Mouse (Mus musculus): Measurements from ENCODE around the gene Hspa12b. TPM values are rescaled to one million over a fixed set of nuclear protein-coding genes. Genes with fewer than 3 reads are reported as not detected.

Hspa12b gene
- polyA plus RNA-seq, 1 experiment from 2014 or later = 8.4 TPM

GRCm38 (mm10) chr2:131154036-131154435, 27.0 kb downstream of the Hspa12b start:
- Histone ChIP-seq H3K4me2 (ENCODE audit: low read depth, low read length) (no peak overlapping the region), H3K27me3 (replicated peaks; ENCODE audit: control insufficient read depth, insufficient read depth, low read length) (no peaks in the 10 kb centered on the region), H3K9me3 (ENCODE audit: control insufficient read depth, low read length) (no peaks in the 10 kb centered on the region), H3K4me1 (ENCODE audit: control insufficient read depth, insufficient read depth, low read length) (peaks cover 8% of the 10 kb centered on the region), H3K36me3 (ENCODE audit: control insufficient read depth, insufficient read depth, low read length) (peaks cover 2% of the 10 kb centered on the region; the same call in 1 of the 2 replicates), H3K9ac (ENCODE audit: low read depth, low read length) (no peak overlapping the region), H3K4me3 (ENCODE audit: low read length) (no peak overlapping the region), H3K27ac (ENCODE audit: low read length) (no peak overlapping the region)
- ATAC-seq = no peak
- 94% methylated on average over 4 of the region's 4 CpGs for WGBS

- Histone ChIP-seq H3K4me1 (ENCODE audit: control insufficient read depth, insufficient read depth, low read length) (peaks cover 14% of the 10 kb centered on the region), H3K36me3 (ENCODE audit: control insufficient read depth, insufficient read depth, low read length) (no peaks in the 10 kb centered on the region; the same call in 1 of the 2 replicates), H3K4me3 (ENCODE audit: low read length) (no peak overlapping the region), H3K27me3 (replicated peaks; ENCODE audit: control insufficient read depth, insufficient read depth, low read length) (no peaks in the 10 kb centered on the region), H3K9ac (ENCODE audit: low read depth, low read length) (no peak overlapping the region), H3K27ac (ENCODE audit: low read length) (no peak overlapping the region), H3K9me3 (ENCODE audit: control insufficient read depth, low read length) (no peaks in the 10 kb centered on the region), H3K4me2 (ENCODE audit: low read depth, low read length) (no peak overlapping the region)
- ATAC-seq = no peak
- WGBS = 86% methylated on average over 7 of the region's 7 CpGs
These were observed 29.9 kb downstream of the Hspa12b start for GRCm38 (mm10) chr2:131156987-131157386.

GRCm38 (mm10) chr2:131159491-131159910, 32.4 kb downstream of the Hspa12b start:
- ATAC-seq = peak; percentile 67
- H3K27ac ChIP-seq (ENCODE audit: low read length) = peak overlapping the region; percentile 89
- WGBS = 0% methylated on average over 18 of the region's 18 CpGs
- peak overlapping the region; percentile 91 for H3K4me2 ChIP-seq (ENCODE audit: low read depth, low read length)
- no peaks in the 10 kb centered on the region for H3K9me3 ChIP-seq (ENCODE audit: control insufficient read depth, low read length)
- H3K4me1 ChIP-seq (ENCODE audit: control insufficient read depth, insufficient read depth, low read length) = peaks cover 12% of the 10 kb centered on the region
- H3K36me3 ChIP-seq (ENCODE audit: control insufficient read depth, insufficient read depth, low read length) = no peaks in the 10 kb centered on the region
- H3K4me3 ChIP-seq (ENCODE audit: low read length) = peak overlapping the region; percentile 84
- H3K9ac ChIP-seq (ENCODE audit: low read depth, low read length) = peak overlapping the region; percentile 87
- H3K27me3 ChIP-seq (replicated peaks; ENCODE audit: control insufficient read depth, insufficient read depth, low read length) = no peaks in the 10 kb centered on the region

GRCm38 (mm10) chr2:131159938-131160581, 33.0 kb downstream of the Hspa12b start, which contains the start of gene 1700037H04Rik:
Gene 1700037H04Rik, minus strand, starts transcription at chr2:131160081.
- no peaks in the 10 kb centered on the region for H3K9me3 ChIP-seq (ENCODE audit: control insufficient read depth, low read length)
- peak within 1 kb of the TSS; percentile 93 for H3K27ac ChIP-seq (ENCODE audit: low read length)
- H3K4me2 ChIP-seq (ENCODE audit: low read depth, low read length) = peak within 1 kb of the TSS; percentile 91
- H3K4me3 ChIP-seq (ENCODE audit: low read length) = peak within 1 kb of the TSS; percentile 84
- H3K4me1 ChIP-seq (ENCODE audit: control insufficient read depth, insufficient read depth, low read length) = peaks cover 12% of the 10 kb centered on the region
- WGBS = under 1% methylated on average over 54 of the region's 54 CpGs
- no peaks in the 10 kb centered on the region for H3K27me3 ChIP-seq (replicated peaks; ENCODE audit: control insufficient read depth, insufficient read depth, low read length)
- no peaks in the 10 kb centered on the region for H3K36me3 ChIP-seq (ENCODE audit: control insufficient read depth, insufficient read depth, low read length)
- peak; percentile 94 for ATAC-seq
- H3K9ac ChIP-seq (ENCODE audit: low read depth, low read length) = peak within 1 kb of the TSS; percentile 87

GRCm38 (mm10) chr2:131160671-131161111, 33.6 kb downstream of the Hspa12b start:
- H3K9me3 ChIP-seq (ENCODE audit: control insufficient read depth, low read length) = no peaks in the 10 kb centered on the region
- no peaks in the 10 kb centered on the region for H3K36me3 ChIP-seq (ENCODE audit: control insufficient read depth, insufficient read depth, low read length)
- peak overlapping the region; percentile 88 for H3K4me2 ChIP-seq (ENCODE audit: low read depth, low read length)
- 0 out of 2 replicates have a peak, but pooled peaks have one; percentile 9 for ATAC-seq
- peak overlapping the region; percentile 84 for H3K4me3 ChIP-seq (ENCODE audit: low read length)
- H3K4me1 ChIP-seq (ENCODE audit: control insufficient read depth, insufficient read depth, low read length) = peaks cover 12% of the 10 kb centered on the region
- peak overlapping the region; percentile 93 for H3K27ac ChIP-seq (ENCODE audit: low read length)
- H3K9ac ChIP-seq (ENCODE audit: low read depth, low read length) = peak overlapping the region; percentile 87
- no peaks in the 10 kb centered on the region for H3K27me3 ChIP-seq (replicated peaks; ENCODE audit: control insufficient read depth, insufficient read depth, low read length)
- under 1% methylated on average over 17 of the region's 17 CpGs for WGBS

- 74% methylated on average over 7 of the region's 7 CpGs for WGBS
- H3K27ac ChIP-seq (ENCODE audit: low read length) = peak overlapping the region; percentile 74
These were observed 36.8 kb downstream of the Hspa12b start for GRCm38 (mm10) chr2:131163924-131164323.

GRCm38 (mm10) chr2:131166172-131166571, 39.1 kb downstream of the Hspa12b start:
- Histone ChIP-seq H3K9me3 (ENCODE audit: control insufficient read depth, low read length) (no peaks in the 10 kb centered on the region), H3K9ac (ENCODE audit: low read depth, low read length) (no peak overlapping the region), H3K4me3 (ENCODE audit: low read length) (no peak overlapping the region), H3K4me1 (ENCODE audit: control insufficient read depth, insufficient read depth, low read length) (0 out of 2 replicates have a peak, but pooled peaks cover 4% of the 10 kb centered on the region), H3K4me2 (ENCODE audit: low read depth, low read length) (no peak overlapping the region), H3K27ac (ENCODE audit: low read length) (0 out of 2 replicates have a peak overlapping the region, but pooled peaks have one; percentile 51), H3K27me3 (replicated peaks; ENCODE audit: control insufficient read depth, insufficient read depth, low read length) (no peaks in the 10 kb centered on the region), H3K36me3 (ENCODE audit: control insufficient read depth, insufficient read depth, low read length) (no peaks in the 10 kb centered on the region)
- ATAC-seq = peak; percentile 55
- WGBS = 73% methylated on average over 2 of the region's 2 CpGs

More at GRCm38 (mm10) chr2:131163924-131164323, 36.8 kb downstream of the Hspa12b start:
- Histone ChIP-seq H3K9ac (ENCODE audit: low read depth, low read length) (0 out of 2 replicates have a peak overlapping the region, but pooled peaks have one; percentile 53), H3K4me3 (ENCODE audit: low read length) (peak overlapping the region; percentile 28; the same call in 1 of the 2 replicates), H3K27me3 (replicated peaks; ENCODE audit: control insufficient read depth, insufficient read depth, low read length) (no peaks in the 10 kb centered on the region), H3K36me3 (ENCODE audit: control insufficient read depth, insufficient read depth, low read length) (no peaks in the 10 kb centered on the region), H3K4me1 (ENCODE audit: control insufficient read depth, insufficient read depth, low read length) (peaks cover 6% of the 10 kb centered on the region), H3K9me3 (ENCODE audit: control insufficient read depth, low read length) (no peaks in the 10 kb centered on the region), H3K4me2 (ENCODE audit: low read depth, low read length) (no peak overlapping the region)
- ATAC-seq = no peak

- no peak overlapping the region for H3K9ac ChIP-seq (ENCODE audit: low read depth, low read length)
- no peak for ATAC-seq
- H3K4me2 ChIP-seq (ENCODE audit: low read depth, low read length) = no peak overlapping the region
- no peak overlapping the region for H3K27ac ChIP-seq (ENCODE audit: low read length)
- H3K9me3 ChIP-seq (ENCODE audit: control insufficient read depth, low read length) = no peaks in the 10 kb centered on the region
- no peaks in the 10 kb centered on the region for H3K36me3 ChIP-seq (ENCODE audit: control insufficient read depth, insufficient read depth, low read length)
- 72% methylated on average over 6 of the region's 6 CpGs for WGBS
- H3K4me3 ChIP-seq (ENCODE audit: low read length) = no peak overlapping the region
- peaks cover 5% of the 10 kb centered on the region; the same call in 1 of the 2 replicates for H3K27me3 ChIP-seq (replicated peaks; ENCODE audit: control insufficient read depth, insufficient read depth, low read length)
- 0 out of 2 replicates have a peak, but pooled peaks cover 4% of the 10 kb centered on the region for H3K4me1 ChIP-seq (ENCODE audit: control insufficient read depth, insufficient read depth, low read length)
These were observed 40.9 kb downstream of the Hspa12b start for GRCm38 (mm10) chr2:131167984-131168383.

GRCm38 (mm10) chr2:131168914-131169313, 41.8 kb downstream of the Hspa12b start:
- H3K27me3 ChIP-seq (replicated peaks; ENCODE audit: control insufficient read depth, insufficient read depth, low read length) = peaks cover 5% of the 10 kb centered on the region; the same call in 1 of the 2 replicates
- H3K9ac ChIP-seq (ENCODE audit: low read depth, low read length) = no peak overlapping the region
- no peak overlapping the region for H3K4me3 ChIP-seq (ENCODE audit: low read length)
- no peak for ATAC-seq
- no peaks in the 10 kb centered on the region for H3K36me3 ChIP-seq (ENCODE audit: control insufficient read depth, insufficient read depth, low read length)
- 69% methylated on average over 1 of the region's 1 CpGs for WGBS
- H3K4me2 ChIP-seq (ENCODE audit: low read depth, low read length) = no peak overlapping the region
- no peaks in the 10 kb centered on the region for H3K9me3 ChIP-seq (ENCODE audit: control insufficient read depth, low read length)
- H3K4me1 ChIP-seq (ENCODE audit: control insufficient read depth, insufficient read depth, low read length) = 0 out of 2 replicates have a peak, but pooled peaks cover 4% of the 10 kb centered on the region
- no peak overlapping the region for H3K27ac ChIP-seq (ENCODE audit: low read length)

Measured in intestine, embryonic 16.5 days (tissue).